Mouse (Mus musculus) MEL (cell line): ENCODE data around the gene Tmed6. TPM values are rescaled to one million over a fixed set of nuclear protein-coding genes. Genes with fewer than 3 reads are reported as not detected.

Experiments
- DNase-seq: peaks from one replicate; pipeline ENCODE4 v3.0.0; 2011; ENCODE audit warnings: low read depth, low spot score
- H3K27ac ChIP-seq: 2 replicates; pipeline ENCODE4 v1.5.1; 2012; ENCODE audit warnings: low read depth, mild to moderate bottlenecking, control low read depth, low read length, moderate library complexity; ENCODE audit not compliant: control insufficient read depth
- H3K27me3 ChIP-seq, 2 experiments: fragments of 150-350 bp in 1 of 2; sonication (generic) in 1 of 2; 2 replicates each; pipeline ENCODE4 v1.6.1; 2012; ENCODE audit warnings: low read length in 2 of 2, mild to moderate bottlenecking in 2 of 2, improper control_type of control experiment in 1 of 2, moderate library complexity in 1 of 2; ENCODE audit not compliant: insufficient read depth in 2 of 2, control insufficient read depth in 1 of 2
- H3K36me3 ChIP-seq, 2 experiments: 2 replicates each; pipeline ENCODE4 v1.6.1; 2012 to 2014; ENCODE audit warnings: low read length in 2 of 2, improper control_type of control experiment in 1 of 2, inconsistent platforms in 1 of 2, mild to moderate bottlenecking in 1 of 2; ENCODE audit not compliant: insufficient read depth in 2 of 2, control insufficient read depth in 1 of 2
- H3K4me1 ChIP-seq, 2 experiments: fragments of 150-350 bp in 1 of 2; sonication (generic) in 1 of 2; 2 replicates each; pipeline ENCODE4 v1.6.1; 2012; ENCODE audit warnings: low read length in 2 of 2, improper control_type of control experiment in 1 of 2, mild to moderate bottlenecking in 1 of 2; ENCODE audit not compliant: insufficient read depth in 2 of 2, control insufficient read depth in 1 of 2
- H3K4me3 ChIP-seq, 2 experiments: fragments of 150-350 bp in 1 of 2; sonication (generic) in 1 of 2; 2 replicates each; pipeline ENCODE4 v1.5.1; 2012; ENCODE audit warnings: low read depth in 2 of 2, low read length in 2 of 2, mild to moderate bottlenecking in 2 of 2, moderate library complexity in 2 of 2, control low read depth in 1 of 2, improper control_type of control experiment in 1 of 2; ENCODE audit not compliant: control insufficient read depth in 1 of 2, insufficient read depth in 1 of 2
- H3K79me2 ChIP-seq: 2 replicates; pipeline ENCODE4 v1.6.1; 2012; ENCODE audit warnings: mild to moderate bottlenecking, low read length, moderate library complexity; ENCODE audit not compliant: control insufficient read depth, poor library complexity, insufficient read depth
- H3K9ac ChIP-seq: 2 replicates; pipeline ENCODE4 v1.6.1; 2012; ENCODE audit warnings: low read depth, mild to moderate bottlenecking, control low read depth, low read length, moderate library complexity; ENCODE audit not compliant: control insufficient read depth, poor library complexity, severe bottlenecking
- H3K9me3 ChIP-seq: fragments of 150-350 bp; sonication (generic); replicated peaks from 2 replicates; pipeline ENCODE4 v1.6.1; 2012; ENCODE audit warnings: mild to moderate bottlenecking, low read length, improper control_type of control experiment, moderate library complexity; ENCODE audit not compliant: insufficient read depth
- BHLHE40 ChIP-seq: IDR thresholded peaks from 2 replicates; pipeline ENCODE4 v1.6.1; 2012; ENCODE audit warnings: low read depth, mild to moderate bottlenecking, inconsistent platforms, low read length, improper control_type of control experiment, borderline replicate concordance
- CHD1 ChIP-seq: IDR thresholded peaks from 2 replicates; pipeline ENCODE4 v1.6.1; 2012; ENCODE audit warnings: low read depth, mild to moderate bottlenecking, inconsistent platforms, low read length, improper control_type of control experiment
- CHD2 ChIP-seq: IDR thresholded peaks from 2 replicates; pipeline ENCODE4 v1.6.1; 2011; ENCODE audit warnings: low read length, improper control_type of control experiment
- CTCF ChIP-seq, 3 experiments: IDR thresholded peaks in 2 of 3; conservative IDR thresholded peaks in 1 of 3; 2 replicates each; pipeline ENCODE4 v1.5.1; 2011 to 2012; ENCODE audit warnings: low read length in 3 of 3, low read depth in 2 of 3, mild to moderate bottlenecking in 2 of 3, improper control_type of control experiment in 1 of 3, inconsistent platforms in 1 of 3, mixed read lengths in 1 of 3, moderate library complexity in 1 of 3; ENCODE audit not compliant: control insufficient read depth in 1 of 3, insufficient read depth in 1 of 3, poor library complexity in 1 of 3, severe bottlenecking in 1 of 3
- E2F4 ChIP-seq: IDR thresholded peaks from 2 replicates; pipeline ENCODE4 v1.6.1; 2011; ENCODE audit warnings: low read depth, low read length, improper control_type of control experiment, borderline replicate concordance
- ELF1 ChIP-seq: IDR thresholded peaks from 2 replicates; pipeline ENCODE4 v1.6.1; 2014; ENCODE audit warnings: low read depth, mild to moderate bottlenecking, inconsistent platforms, low read length, improper control_type of control experiment, moderate library complexity
- EP300 ChIP-seq, 2 experiments: IDR thresholded peaks; 2 replicates each; pipeline ENCODE4 v1.6.1; 2011; ENCODE audit warnings: improper control_type of control experiment in 2 of 2, low read length in 2 of 2, low read depth in 1 of 2, mild to moderate bottlenecking in 1 of 2
- ETS1 ChIP-seq: IDR thresholded peaks from 2 replicates; pipeline ENCODE4 v1.6.1; 2012; ENCODE audit warnings: low read depth, mild to moderate bottlenecking, inconsistent platforms, low read length, improper control_type of control experiment, moderate library complexity
- GABPA ChIP-seq: IDR thresholded peaks from 2 replicates; pipeline ENCODE4 v1.6.1; 2012; ENCODE audit warnings: low read depth, mild to moderate bottlenecking, inconsistent platforms, low read length, improper control_type of control experiment, moderate library complexity
- GATA1 ChIP-seq: IDR thresholded peaks from 2 replicates; pipeline ENCODE4 v1.6.1; 2011; ENCODE audit warnings: low read depth, low read length, improper control_type of control experiment
- HCFC1 ChIP-seq: IDR thresholded peaks from 2 replicates; pipeline ENCODE4 v1.6.1; 2012; ENCODE audit warnings: low read depth, mild to moderate bottlenecking, inconsistent platforms, low read length, improper control_type of control experiment, moderate library complexity
- JUND ChIP-seq: IDR thresholded peaks from 2 replicates; pipeline ENCODE4 v1.6.1; 2011; ENCODE audit warnings: low read depth, mild to moderate bottlenecking, improper control_type of control experiment, low read length
- KAT2A ChIP-seq: conservative IDR thresholded peaks from 2 replicates; pipeline ENCODE4 v1.6.1; 2012; ENCODE audit warnings: low read depth, low read length, improper control_type of control experiment, inconsistent platforms
- MAFK ChIP-seq: IDR thresholded peaks from 2 replicates; pipeline ENCODE4 v1.6.1; 2011; ENCODE audit warnings: low read depth, mild to moderate bottlenecking, low read length, improper control_type of control experiment, borderline replicate concordance
- MAX ChIP-seq: IDR thresholded peaks from 2 replicates; pipeline ENCODE4 v1.6.1; 2011; ENCODE audit warnings: low read length, improper control_type of control experiment
- MAZ ChIP-seq: IDR thresholded peaks from 2 replicates; pipeline ENCODE4 v1.6.1; 2012; ENCODE audit warnings: low read depth, mild to moderate bottlenecking, inconsistent platforms, low read length, improper control_type of control experiment
- MXI1 ChIP-seq: IDR thresholded peaks from 2 replicates; pipeline ENCODE4 v1.6.1; 2011; ENCODE audit warnings: mild to moderate bottlenecking, low read depth, low read length, improper control_type of control experiment
- MYB ChIP-seq: IDR thresholded peaks from 2 replicates; pipeline ENCODE4 v1.6.1; 2011; ENCODE audit warnings: mild to moderate bottlenecking, low read depth, low read length, improper control_type of control experiment
- MYC ChIP-seq: IDR thresholded peaks from 2 replicates; pipeline ENCODE4 v1.6.1; 2011; ENCODE audit warnings: low read depth, mild to moderate bottlenecking, low read length, improper control_type of control experiment, moderate library complexity
- NELFE ChIP-seq: IDR thresholded peaks from 2 replicates; pipeline ENCODE4 v1.6.1; 2011; ENCODE audit warnings: low read depth, low read length, improper control_type of control experiment
- NRF1 ChIP-seq: IDR thresholded peaks from 2 replicates; pipeline ENCODE4 v1.6.1; 2014; ENCODE audit warnings: low read depth, mild to moderate bottlenecking, inconsistent platforms, low read length, improper control_type of control experiment, moderate library complexity; ENCODE audit not compliant: poor library complexity, insufficient read depth, severe bottlenecking
- POLR2A ChIP-seq, 2 experiments: IDR thresholded peaks; 2 replicates each; pipeline ENCODE4 v1.6.1; 2011 to 2012; ENCODE audit warnings: low read length in 2 of 2, mild to moderate bottlenecking in 2 of 2, control low read depth in 1 of 2, improper control_type of control experiment in 1 of 2, low read depth in 1 of 2, moderate library complexity in 1 of 2; ENCODE audit not compliant: control insufficient read depth in 1 of 2, insufficient read depth in 1 of 2, poor library complexity in 1 of 2
- POLR2AphosphoS2 ChIP-seq: IDR thresholded peaks from 2 replicates; pipeline ENCODE4 v1.6.1; 2011; ENCODE audit warnings: low read length, improper control_type of control experiment
- POLR2AphosphoS5 ChIP-seq: IDR thresholded peaks from 2 replicates; pipeline ENCODE4 v1.6.1; 2012; ENCODE audit warnings: low read depth, borderline replicate concordance, mild to moderate bottlenecking, inconsistent platforms, low read length, moderate library complexity, mixed read lengths
- RAD21 ChIP-seq: IDR thresholded peaks from 2 replicates; pipeline ENCODE4 v1.6.1; 2011; ENCODE audit warnings: mild to moderate bottlenecking, low read depth, low read length, improper control_type of control experiment
- RCOR1 ChIP-seq: IDR thresholded peaks from 2 replicates; pipeline ENCODE4 v1.6.1; 2012; ENCODE audit warnings: low read depth, mild to moderate bottlenecking, inconsistent platforms, low read length, improper control_type of control experiment
- SIN3A ChIP-seq: IDR thresholded peaks from 2 replicates; pipeline ENCODE4 v1.6.1; 2012; ENCODE audit warnings: low read length, improper control_type of control experiment, inconsistent platforms
- SMC3 ChIP-seq: IDR thresholded peaks from 2 replicates; pipeline ENCODE4 v1.6.1; 2011; ENCODE audit warnings: low read depth, low read length, improper control_type of control experiment
- TAL1 ChIP-seq: IDR thresholded peaks from 2 replicates; pipeline ENCODE4 v1.6.1; 2012; ENCODE audit warnings: mild to moderate bottlenecking, inconsistent platforms, low read length, moderate library complexity, mixed read lengths
- TBP ChIP-seq: IDR thresholded peaks from 2 replicates; pipeline ENCODE4 v1.8.0; 2011; ENCODE audit warnings: low read depth, low read length, improper control_type of control experiment
- TCF12 ChIP-seq: IDR thresholded peaks from 2 replicates; pipeline ENCODE4 v1.6.1; 2014; ENCODE audit warnings: low read depth, mild to moderate bottlenecking, inconsistent platforms, low read length, improper control_type of control experiment, moderate library complexity
- USF1 ChIP-seq: IDR thresholded peaks from 2 replicates; pipeline ENCODE4 v1.6.1; 2014; ENCODE audit warnings: low read depth, mild to moderate bottlenecking, inconsistent platforms, low read length, improper control_type of control experiment, moderate library complexity
- USF2 ChIP-seq, 2 experiments: IDR thresholded peaks; 2 replicates each; pipeline ENCODE4 v1.6.1; 2011 to 2012; ENCODE audit warnings: improper control_type of control experiment in 2 of 2, low read length in 2 of 2, borderline replicate concordance in 1 of 2, inconsistent platforms in 1 of 2, low read depth in 1 of 2, mild to moderate bottlenecking in 1 of 2; ENCODE audit not compliant: insufficient read depth in 1 of 2
- ZC3H11A ChIP-seq: IDR thresholded peaks from 2 replicates; pipeline ENCODE4 v1.6.1; 2012; ENCODE audit warnings: low read depth, mild to moderate bottlenecking, inconsistent platforms, low read length, improper control_type of control experiment
- ZKSCAN1 ChIP-seq: IDR thresholded peaks from 2 replicates; pipeline ENCODE4 v1.6.1; 2012; ENCODE audit warnings: low read depth, mild to moderate bottlenecking, inconsistent platforms, low read length, improper control_type of control experiment, moderate library complexity
- ZMIZ1 ChIP-seq: IDR thresholded peaks from 2 replicates; pipeline ENCODE4 v1.6.1; 2012; ENCODE audit warnings: low read depth, mild to moderate bottlenecking, inconsistent platforms, low read length, improper control_type of control experiment, moderate library complexity
- ZNF384 ChIP-seq: IDR thresholded peaks from 2 replicates; pipeline ENCODE4 v1.6.1; 2012; ENCODE audit warnings: low read depth, mild to moderate bottlenecking, inconsistent platforms, low read length, improper control_type of control experiment
- polyA plus RNA-seq, 2 experiments: library from polyadenylated mRNA; stranded (reverse) in 1 of 2; unstranded in 1 of 2; fragments of >175 nt in 1 of 2; fragments of >200 nt in 1 of 2; gene quantifications; 2 replicates each; pipeline versions ENCODE4 v1.2.1 to v1.2.4; 2012; ENCODE audit warnings: low replicate concordance in 2 of 2, low read depth in 1 of 2; ENCODE audit not compliant: insufficient read length in 2 of 2, insufficient read depth in 1 of 2, missing spikeins in 1 of 2
- total RNA-seq: library from RNA; depleted of rRNA; stranded (reverse); fragments of 300-350 nt; gene quantifications from 2 replicates; pipeline ENCODE4 v1.2.3, GENCODE M21; 2012

The Tmed6 gene
- total and polyA plus RNA-seq, 3 experiments: not detected

DNA sequence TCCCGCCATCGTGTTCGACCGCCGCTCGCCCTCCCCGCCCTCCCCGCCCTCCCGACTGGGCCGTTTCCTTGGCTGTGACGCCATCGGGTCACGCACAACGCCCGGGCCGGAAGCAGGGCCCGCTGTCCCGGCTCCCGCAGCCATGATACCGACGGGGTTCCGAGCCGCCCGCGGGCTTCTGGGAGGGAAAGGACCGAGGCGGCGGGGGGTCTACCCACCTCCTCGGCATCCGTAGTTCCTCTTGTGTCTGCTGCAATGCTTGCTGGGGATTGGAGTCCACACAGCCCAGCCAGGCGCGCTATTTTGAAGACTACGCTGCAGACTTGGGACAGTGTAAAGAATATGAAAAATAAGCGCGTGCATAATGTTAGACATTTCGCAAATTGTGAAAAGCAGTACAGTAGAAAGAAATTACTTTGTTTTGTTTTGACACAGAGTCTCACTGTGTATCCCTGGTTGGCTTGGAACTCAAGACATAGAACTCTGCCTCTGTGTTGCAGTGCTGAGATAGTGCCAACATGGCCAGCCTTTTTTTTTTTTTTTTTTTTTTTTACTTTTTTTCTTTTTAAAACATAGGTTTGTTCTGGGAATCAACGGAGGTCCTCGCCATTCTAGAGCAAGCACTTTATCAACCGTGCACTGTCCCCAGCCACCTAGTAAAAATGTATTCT is 31.1 kb upstream of the Tmed6 start, which contains the start of gene Terf2:
Terf2 (minus strand) TSS at position 182 of the 671 bp plus-strand sequence.
- Histone ChIP-seq H3K4me3 (peak within 1 kb of the TSS; percentile 92 to 97), H3K9me3 (no peaks in the 10 kb centered on the region), H3K27me3 (no peaks in the 10 kb centered on the region), H3K27ac (peak within 1 kb of the TSS; percentile 92), H3K79me2 (peaks cover 33% of the 10 kb centered on the region), H3K4me1 (peaks cover 0 to 8% of the 10 kb centered on the region in 2 experiments; a peak in 2 of 4 replicates), H3K36me3 (peaks cover 4 to 10% of the 10 kb centered on the region in 2 experiments), H3K9ac (peak within 1 kb of the TSS; percentile 87)
- DNase-seq: peak; percentile 97
- TF ChIP-seq HCFC1 (peak; percentile 99), MYC (peak; percentile 59; the same call in 1 of the 2 replicates), MAX (no peak), CHD1 (no peak), TBP (peak; percentile 63; the same call in 1 of the 2 replicates), EP300 (IDR thresholded peaks at IDR 0.05; ENCODE audit: low read depth in 1 of 2, low read length in 2 of 2) (0 out of 4 replicates have a peak, but pooled peaks of 1 of the 2 experiments have one; percentile 6), ELF1 (peak; percentile 93), ZMIZ1 (no peak; the same call in 1 of the 2 replicates), MAZ (peak; percentile 75; the same call in 1 of the 2 replicates), E2F4 (no peak), GATA1 (no peak), ZKSCAN1 (no peak), BHLHE40 (no peak), POLR2AphosphoS2 (no peak), POLR2AphosphoS5 (no peak), MXI1 (peak; percentile 51), KAT2A (peak; percentile 90), CTCF (IDR thresholded peaks at IDR 0.05 in 2 of 3, conservative IDR thresholded peaks at IDR 0.05 in 1 of 3; ENCODE audit: control insufficient read depth in 1 of 3, insufficient read depth in 1 of 3, low read depth in 2 of 3, low read length in 3 of 3, poor library complexity in 1 of 3, severe bottlenecking in 1 of 3) (no peak), RCOR1 (no peak), POLR2A (IDR thresholded peaks at IDR 0.05; ENCODE audit: control insufficient read depth in 1 of 2, insufficient read depth in 1 of 2, low read depth in 1 of 2, low read length in 2 of 2, poor library complexity in 1 of 2) (peak in 1 of 2 experiments; percentile 62; a peak in 2 of 4 replicates), GABPA (no peak), NRF1 (no peak), ZNF384 (peak; percentile 95), TAL1 (no peak), NELFE (peak; percentile 61), RAD21 (no peak), CHD2 (no peak), MYB (no peak), ZC3H11A (no peak), ETS1 (peak; percentile 52; the same call in 1 of the 2 replicates), MAFK (no peak), JUND (no peak), USF1 (0 out of 2 replicates have a peak, but pooled peaks have one; percentile 33), SMC3 (no peak), SIN3A (peak; percentile 86), USF2 (IDR thresholded peaks at IDR 0.05; ENCODE audit: borderline replicate concordance in 1 of 2, insufficient read depth in 1 of 2, low read depth in 1 of 2, low read length in 2 of 2) (no peak), TCF12 (peak; percentile 73)
